Mouse (Mus musculus) heart, embryonic 10.5 days (tissue): ENCODE measurements around the gene Sdhd. TPM values are rescaled to one million over a fixed set of nuclear protein-coding genes. Genes with fewer than 3 reads are reported as not detected.

Source experiments
- DNase-seq: peaks from one replicate; pipeline ENCODE4 v3.0.0-alpha.2; 2017; ENCODE audit warnings: low spot score
- H3K27ac ChIP-seq: fragments of 300-500 bp; sonication (generic); 2 replicates; pipeline ENCODE4 v1.5.1; 2016; ENCODE audit warnings: mild to moderate bottlenecking
- H3K27me3 ChIP-seq: fragments of 300-500 bp; sonication (generic); 2 replicates; pipeline ENCODE4 v1.6.1; 2016; ENCODE audit warnings: mild to moderate bottlenecking; ENCODE audit not compliant: poor library complexity, insufficient read depth, severe bottlenecking
- H3K36me3 ChIP-seq: fragments of 300-500 bp; sonication (generic); 2 replicates; pipeline ENCODE4 v1.6.1; 2016; ENCODE audit warnings: mild to moderate bottlenecking, moderate library complexity
- H3K4me1 ChIP-seq: fragments of 300-500 bp; sonication (generic); 2 replicates; pipeline ENCODE4 v1.6.1; 2016; ENCODE audit warnings: mild to moderate bottlenecking
- H3K4me3 ChIP-seq: fragments of 300-500 bp; sonication (generic); 2 replicates; pipeline ENCODE4 v1.5.1; 2016; ENCODE audit warnings: mild to moderate bottlenecking, moderate library complexity
- H3K9me3 ChIP-seq: fragments of 300-500 bp; sonication (generic); 2 replicates; pipeline ENCODE4 v1.6.1; 2016; ENCODE audit warnings: mild to moderate bottlenecking, moderate library complexity
- WGBS: fragments of 180-500 bp; shearing (Covaris S2); methylation state at CpG from one replicate; pipeline ENCODE4 v1.1.7; 2016; 5-methylcytosine and 5-hydroxymethylcytosine counted together
- polyA plus RNA-seq: library from polyadenylated mRNA; unstranded; fragments of >200 nt; fragmentation: Nextera tagmentation; extraction: Ambion mirVana; gene quantifications from 2 replicates; pipeline ENCODE4 v1.2.1, GENCODE M21; 2016

Gene Sdhd
- polyA plus RNA-seq, 1 experiment from 2014 or later = 552 TPM

- no peak overlapping the region for H3K27ac ChIP-seq
- H3K27me3 ChIP-seq = no peaks in the 10 kb centered on the region
- 65% methylated on average over 2 of the region's 2 CpGs for WGBS
- no peak for DNase-seq
- no peaks in the 10 kb centered on the region for H3K36me3 ChIP-seq
- H3K4me3 ChIP-seq = no peak overlapping the region
- no peaks in the 10 kb centered on the region for H3K9me3 ChIP-seq
- no peaks in the 10 kb centered on the region for H3K4me1 ChIP-seq
These were observed 35.7 kb downstream of the Sdhd start for GRCm38 (mm10) chr9:50567881-50568280.

DNA sequence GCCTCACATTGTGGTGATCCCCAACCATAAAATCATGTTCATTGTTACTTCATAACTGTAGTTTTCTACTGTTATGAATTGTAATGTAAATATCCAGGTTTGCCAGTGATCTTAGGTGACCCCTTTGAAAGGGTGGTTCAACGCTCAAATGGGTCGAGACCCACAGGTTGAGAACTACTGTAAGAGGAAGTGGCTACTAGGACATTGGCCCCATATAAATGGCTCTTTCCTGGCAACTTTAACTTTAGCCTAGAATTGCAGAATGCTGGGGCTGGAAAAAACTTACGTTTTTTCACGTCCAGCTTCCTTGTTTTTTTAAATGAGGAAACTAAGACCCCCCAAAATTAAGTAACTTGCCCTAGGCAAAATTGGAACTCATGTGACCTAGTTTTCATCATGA, 36.2 kb downstream of the Sdhd start:
- no peaks in the 10 kb centered on the region for H3K27me3 ChIP-seq
- H3K9me3 ChIP-seq = no peaks in the 10 kb centered on the region
- H3K36me3 ChIP-seq = no peaks in the 10 kb centered on the region
- DNase-seq = no peak
- no peak overlapping the region for H3K4me3 ChIP-seq
- WGBS = 81% methylated on average over 4 of the region's 4 CpGs
- H3K4me1 ChIP-seq = no peaks in the 10 kb centered on the region
- H3K27ac ChIP-seq = no peak overlapping the region

GRCm38 (mm10) chr9:50565940-50566339, 37.7 kb downstream of the Sdhd start:
- H3K4me3 ChIP-seq = no peak overlapping the region
- 35% methylated on average over 4 of the region's 4 CpGs for WGBS
- H3K9me3 ChIP-seq = no peaks in the 10 kb centered on the region
- no peak for DNase-seq
- H3K27ac ChIP-seq = no peak overlapping the region
- H3K36me3 ChIP-seq = no peaks in the 10 kb centered on the region
- no peaks in the 10 kb centered on the region for H3K4me1 ChIP-seq
- H3K27me3 ChIP-seq = no peaks in the 10 kb centered on the region

DNA sequence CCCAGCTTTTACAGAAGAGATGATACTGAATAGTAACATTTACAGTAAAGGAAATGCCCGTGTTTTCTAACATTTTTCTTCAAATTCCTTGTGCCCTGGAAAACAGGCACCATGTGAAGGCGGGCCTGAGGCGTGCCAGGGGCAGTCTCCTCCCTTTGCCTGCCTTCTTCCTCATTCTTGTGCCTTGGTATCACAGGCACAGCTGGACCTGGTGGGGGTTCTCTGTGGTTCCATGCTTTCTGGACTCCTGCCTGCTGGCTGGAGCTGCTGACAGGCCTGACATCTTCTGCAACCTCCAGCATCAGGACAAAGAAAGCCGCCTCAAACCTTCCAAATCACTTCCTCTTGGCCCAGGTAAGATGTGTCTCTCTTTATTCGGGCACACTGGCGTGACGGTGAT, 38.4 kb downstream of the Sdhd start:
- H3K36me3 ChIP-seq = no peaks in the 10 kb centered on the region
- no peaks in the 10 kb centered on the region for H3K9me3 ChIP-seq
- no peak overlapping the region for H3K27ac ChIP-seq
- DNase-seq = no peak
- no peaks in the 10 kb centered on the region for H3K27me3 ChIP-seq
- no peak overlapping the region for H3K4me3 ChIP-seq
- no peaks in the 10 kb centered on the region for H3K4me1 ChIP-seq
- WGBS = 72% methylated on average over 7 of the region's 7 CpGs

- DNase-seq = no peak
- Histone ChIP-seq H3K9me3 (no peaks in the 10 kb centered on the region), H3K36me3 (no peaks in the 10 kb centered on the region), H3K4me3 (no peak overlapping the region), H3K27me3 (no peaks in the 10 kb centered on the region), H3K27ac (no peak overlapping the region), H3K4me1 (no peaks in the 10 kb centered on the region)
- 84% methylated on average over 2 of the region's 2 CpGs for WGBS
These were observed 41.7 kb downstream of the Sdhd start for GRCm38 (mm10) chr9:50561918-50562360.

GRCm38 (mm10) chr9:50561145-50561917, 42.3 kb downstream of the Sdhd start, which contains the start of gene Tex12:
Gene Tex12 (minus strand): TSS chr9:50561325.
- no peaks in the 10 kb centered on the region for H3K36me3 ChIP-seq
- no peak for DNase-seq
- no peaks in the 10 kb centered on the region for H3K4me1 ChIP-seq
- no peaks in the 10 kb centered on the region for H3K9me3 ChIP-seq
- H3K27ac ChIP-seq = no peak within 1 kb of the TSS
- 74% methylated on average over 38 of the region's 38 CpGs for WGBS
- no peak within 1 kb of the TSS for H3K4me3 ChIP-seq
- H3K27me3 ChIP-seq = no peaks in the 10 kb centered on the region

GRCm38 (mm10) chr9:50555094-50555446, 48.5 kb downstream of the Sdhd start, which contains the start of gene Bco2:
Gene Bco2 (minus strand): TSS chr9:50555181.
- peak within 1 kb of the TSS; percentile 27; the same call in 1 of the 2 replicates for H3K4me3 ChIP-seq
- WGBS = 32% methylated on average over 2 of the region's 2 CpGs

DNA sequence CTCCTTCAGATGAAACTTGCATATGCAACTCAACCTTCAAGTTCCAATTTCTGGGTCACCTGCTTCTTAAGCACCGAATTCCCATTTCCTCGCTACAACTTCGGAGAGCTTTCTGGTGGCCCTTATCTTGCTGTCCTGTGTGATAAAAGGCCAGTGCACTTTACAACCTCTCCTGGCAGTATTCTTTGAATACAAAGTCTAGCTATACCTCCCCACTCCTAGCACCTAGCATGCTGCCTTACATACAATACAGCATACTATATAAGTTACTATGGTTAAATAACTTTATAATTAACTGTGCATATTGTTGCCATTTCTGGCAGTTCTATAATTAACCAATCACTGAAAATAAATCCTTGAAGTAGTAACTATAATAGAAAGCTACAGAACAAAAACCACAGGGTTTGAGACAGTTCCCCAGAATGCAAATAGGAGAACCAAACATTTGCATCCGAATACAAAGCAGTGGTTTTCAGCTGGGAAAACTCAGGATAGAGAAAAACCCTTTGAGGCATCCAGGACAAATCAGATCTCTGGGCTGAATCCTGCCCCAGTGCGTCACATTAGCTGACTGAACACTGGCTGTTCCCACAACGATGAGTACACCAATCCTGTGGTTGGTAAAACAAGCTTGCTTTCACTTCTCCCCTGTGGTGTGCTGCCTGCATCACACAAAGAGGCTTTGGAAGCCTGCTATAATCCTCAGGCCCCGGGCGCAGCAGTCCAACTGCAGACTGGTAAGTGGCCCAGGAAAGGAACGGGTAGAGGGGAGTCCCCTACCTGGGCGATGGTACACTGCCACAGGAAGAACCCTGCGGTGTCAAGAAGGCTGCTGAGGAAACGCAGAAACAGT, 49.1 kb downstream of the Sdhd start, which contains the start of gene Il18:
Gene Il18 (plus strand): TSS at position 587 of the 853 bp plus-strand sequence.
- Histone ChIP-seq H3K27me3 (no peaks in the 10 kb centered on the region), H3K36me3 (no peaks in the 10 kb centered on the region), H3K27ac (0 out of 2 replicates have a peak within 1 kb of the TSS, but pooled peaks have one; percentile 42), H3K9me3 (no peaks in the 10 kb centered on the region), H3K4me1 (peaks cover 13% of the 10 kb centered on the region; the same call in 1 of the 2 replicates), H3K4me3 (peak within 1 kb of the TSS; percentile 27; the same call in 1 of the 2 replicates)
- 20% methylated on average over 12 of the region's 12 CpGs for WGBS
- no peak for DNase-seq

More at GRCm38 (mm10) chr9:50555094-50555446, 48.5 kb downstream of the Sdhd start, which contains the start of gene Bco2:
- DNase-seq = no peak
- Histone ChIP-seq H3K9me3 (no peaks in the 10 kb centered on the region), H3K27ac (0 out of 2 replicates have a peak within 1 kb of the TSS, but pooled peaks have one; percentile 42), H3K27me3 (no peaks in the 10 kb centered on the region), H3K36me3 (no peaks in the 10 kb centered on the region), H3K4me1 (peaks cover 13% of the 10 kb centered on the region; the same call in 1 of the 2 replicates)

- Histone ChIP-seq H3K36me3 (no peaks in the 10 kb centered on the region), H3K4me1 (peaks cover 13% of the 10 kb centered on the region; the same call in 1 of the 2 replicates), H3K27ac (no peak overlapping the region), H3K9me3 (no peaks in the 10 kb centered on the region), H3K4me3 (no peak overlapping the region), H3K27me3 (no peaks in the 10 kb centered on the region)
- WGBS = 70% methylated on average over 2 of the region's 2 CpGs
- DNase-seq = no peak
These were observed 50.1 kb downstream of the Sdhd start for GRCm38 (mm10) chr9:50553547-50553946.

DNA sequence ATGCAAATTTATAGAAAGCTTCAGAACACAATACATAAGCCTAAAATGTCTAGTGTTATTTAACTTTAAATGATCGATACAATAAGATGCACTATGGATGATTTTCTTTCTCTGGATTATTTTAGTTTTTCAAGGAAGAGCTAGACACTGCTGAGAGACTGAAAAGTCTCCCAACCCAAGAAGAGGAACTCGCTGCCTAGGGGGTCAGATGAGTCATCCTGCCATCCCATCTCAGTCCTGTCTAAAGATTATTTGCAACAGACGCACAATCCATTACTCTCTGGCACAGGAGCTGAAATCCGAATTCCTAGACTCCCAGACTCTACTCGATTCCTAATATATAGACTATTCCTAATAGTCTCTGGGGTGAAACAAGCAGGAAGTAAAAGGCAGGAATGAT, 51.4 kb downstream of the Sdhd start:
- Histone ChIP-seq H3K27ac (no peak overlapping the region), H3K36me3 (no peaks in the 10 kb centered on the region), H3K4me1 (peaks cover 13% of the 10 kb centered on the region; the same call in 1 of the 2 replicates), H3K9me3 (no peaks in the 10 kb centered on the region), H3K27me3 (no peaks in the 10 kb centered on the region), H3K4me3 (no peak overlapping the region)
- no peak for DNase-seq
- 73% methylated on average over 5 of the region's 5 CpGs for WGBS

DNA sequence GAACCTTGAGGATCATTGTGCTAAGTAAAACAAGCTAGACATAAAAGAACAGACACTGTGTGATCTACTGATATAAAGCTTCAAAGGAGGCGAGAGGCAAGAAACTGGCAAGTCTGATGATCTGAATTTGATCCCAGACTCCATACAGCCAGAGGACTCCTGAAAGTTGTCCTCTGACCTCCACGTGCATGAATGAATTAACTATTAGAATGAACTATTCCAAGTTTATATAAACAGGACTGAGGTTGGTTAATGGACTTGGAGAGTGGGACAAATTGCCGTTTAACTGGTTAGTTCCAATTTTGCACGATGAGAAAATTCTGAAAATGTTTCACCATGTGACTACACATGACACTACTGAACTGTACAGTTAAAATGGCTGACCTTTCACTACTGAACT, 54.7 kb downstream of the Sdhd start:
- DNase-seq = no peak
- H3K27ac ChIP-seq = no peak overlapping the region
- no peaks in the 10 kb centered on the region for H3K9me3 ChIP-seq
- H3K4me1 ChIP-seq = peaks cover 2% of the 10 kb centered on the region; the same call in 1 of the 2 replicates
- H3K4me3 ChIP-seq = no peak overlapping the region
- no peaks in the 10 kb centered on the region for H3K27me3 ChIP-seq
- no peaks in the 10 kb centered on the region for H3K36me3 ChIP-seq
- 84% methylated on average over 4 of the region's 4 CpGs for WGBS

DNA sequence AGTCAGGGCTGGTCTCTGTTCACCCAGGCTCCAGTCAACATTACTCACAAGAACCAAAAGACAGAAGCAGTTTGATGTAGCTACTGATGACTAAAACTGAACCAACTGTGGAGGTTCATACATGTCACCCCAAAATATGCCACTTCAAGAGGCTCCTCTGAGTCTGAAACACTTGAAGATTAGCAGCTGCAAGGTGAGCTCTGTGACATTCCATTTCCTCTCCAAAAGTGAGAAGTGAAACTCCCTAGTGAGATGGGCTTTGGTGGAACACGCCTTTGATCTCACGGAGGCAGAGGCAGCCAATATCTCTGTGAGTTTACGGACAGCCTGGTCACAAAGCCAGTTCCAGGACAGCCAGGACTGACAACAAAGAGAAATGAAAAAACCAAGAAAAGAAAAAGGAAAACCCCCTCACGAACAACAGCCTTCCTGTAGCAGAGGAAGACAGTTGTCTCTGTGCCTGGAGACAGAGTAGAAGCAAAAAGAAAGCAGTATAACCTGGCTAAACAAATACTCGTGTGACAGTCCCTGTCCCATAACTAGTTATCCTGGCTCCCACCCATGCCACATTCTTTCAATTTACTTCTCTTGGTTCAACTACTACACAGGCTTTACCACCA, 55.6 kb downstream of the Sdhd start:
- Histone ChIP-seq H3K4me1 (no peaks in the 10 kb centered on the region; the same call in 1 of the 2 replicates), H3K27me3 (no peaks in the 10 kb centered on the region), H3K27ac (no peak overlapping the region), H3K4me3 (no peak overlapping the region), H3K9me3 (no peaks in the 10 kb centered on the region), H3K36me3 (no peaks in the 10 kb centered on the region)
- DNase-seq = no peak
- WGBS = 29% methylated on average over 5 of the region's 5 CpGs
